Mouse (Mus musculus): ENCODE results near the gene Ethe1. TPM values are rescaled to one million over a fixed set of nuclear protein-coding genes. Genes with fewer than 3 reads are reported as not detected.
A peak's percentile ranks its signal among the peaks of the same experiment; 100 is the strongest.

Gene Ethe1
- polyA plus RNA-seq, 1 experiment from 2014 or later = 38.1 TPM

GRCm38 (mm10) chr7:24606046-24606445, 18.7 kb downstream of the Ethe1 start:
- no peak overlapping the region for H3K4me2 ChIP-seq (ENCODE audit: low read depth, low read length)
- no peak overlapping the region for H3K4me3 ChIP-seq (ENCODE audit: low read length)
- no peaks in the 10 kb centered on the region for H3K9me3 ChIP-seq (ENCODE audit: control insufficient read depth, low read length)
- H3K27me3 ChIP-seq (replicated peaks; ENCODE audit: control insufficient read depth, insufficient read depth, low read length) = 0 out of 2 replicates have a peak, but pooled peaks cover 4% of the 10 kb centered on the region
- H3K36me3 ChIP-seq (ENCODE audit: control insufficient read depth, insufficient read depth, low read length) = no peaks in the 10 kb centered on the region
- no peak overlapping the region for H3K27ac ChIP-seq (ENCODE audit: low read length)
- H3K4me1 ChIP-seq (ENCODE audit: control insufficient read depth, insufficient read depth, low read length) = peaks cover 13% of the 10 kb centered on the region
- WGBS = 84% methylated on average over 7 of the region's 7 CpGs
- no peak for ATAC-seq
- H3K9ac ChIP-seq (ENCODE audit: low read depth, low read length) = no peak overlapping the region

DNA sequence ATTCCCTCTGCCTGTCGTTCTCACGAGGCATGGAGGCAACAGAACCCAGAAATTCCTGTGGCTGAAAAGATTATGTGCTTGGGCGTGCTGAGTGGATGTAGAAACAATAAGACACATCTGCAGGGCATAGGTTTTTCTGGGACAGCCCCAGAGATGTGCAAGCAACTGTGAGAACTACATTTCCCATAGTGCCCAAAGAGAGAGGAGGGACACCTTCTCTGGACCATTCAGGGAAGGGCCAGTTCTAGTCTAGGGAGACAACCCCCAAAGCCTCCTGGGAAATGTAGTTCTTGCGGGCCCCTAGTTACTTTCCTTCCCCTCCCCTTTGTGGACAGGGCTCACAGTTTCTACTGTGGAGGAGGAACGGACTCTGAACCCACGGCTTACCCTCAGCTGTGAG, 20.7 kb downstream of the Ethe1 start:
- Histone ChIP-seq H3K27me3 (replicated peaks; ENCODE audit: control insufficient read depth, insufficient read depth, low read length) (peaks cover 4% of the 10 kb centered on the region; the same call in 1 of the 2 replicates), H3K4me1 (ENCODE audit: control insufficient read depth, insufficient read depth, low read length) (peaks cover 23% of the 10 kb centered on the region), H3K9me3 (ENCODE audit: control insufficient read depth, low read length) (no peaks in the 10 kb centered on the region), H3K9ac (ENCODE audit: low read depth, low read length) (no peak overlapping the region), H3K36me3 (ENCODE audit: control insufficient read depth, insufficient read depth, low read length) (no peaks in the 10 kb centered on the region), H3K4me3 (ENCODE audit: low read length) (no peak overlapping the region; the same call in 1 of the 2 replicates), H3K4me2 (ENCODE audit: low read depth, low read length) (0 out of 2 replicates have a peak overlapping the region, but pooled peaks have one; percentile 22), H3K27ac (ENCODE audit: low read length) (no peak overlapping the region)
- WGBS = 52% methylated on average over 6 of the region's 6 CpGs
- ATAC-seq = peak; percentile 72

DNA sequence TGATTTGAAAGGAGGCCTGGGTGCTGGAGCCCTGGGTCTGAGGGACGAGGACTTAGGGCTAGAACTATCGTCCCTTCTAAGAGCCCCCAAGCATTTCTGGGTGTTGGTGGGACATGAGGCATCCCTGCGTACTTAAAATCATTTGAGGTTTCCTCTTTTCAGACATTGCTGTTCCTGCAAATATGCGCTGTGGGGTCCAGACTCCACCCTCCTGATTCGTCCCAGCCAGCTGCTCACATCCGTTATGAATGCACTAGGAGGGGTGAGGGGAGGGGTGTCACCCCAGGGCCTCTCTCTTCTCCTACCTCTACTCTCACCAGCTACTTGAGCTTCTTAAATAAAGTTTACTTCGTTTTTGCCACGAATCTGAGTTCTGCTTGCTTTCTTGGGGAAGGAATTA, 21.2 kb downstream of the Ethe1 start:
- WGBS = 74% methylated on average over 8 of the region's 8 CpGs
- Histone ChIP-seq H3K9ac (ENCODE audit: low read depth, low read length) (no peak overlapping the region), H3K4me1 (ENCODE audit: control insufficient read depth, insufficient read depth, low read length) (peaks cover 23% of the 10 kb centered on the region), H3K4me3 (ENCODE audit: low read length) (no peak overlapping the region; the same call in 1 of the 2 replicates), H3K4me2 (ENCODE audit: low read depth, low read length) (0 out of 2 replicates have a peak overlapping the region, but pooled peaks have one; percentile 22), H3K36me3 (ENCODE audit: control insufficient read depth, insufficient read depth, low read length) (no peaks in the 10 kb centered on the region), H3K27ac (ENCODE audit: low read length) (no peak overlapping the region), H3K9me3 (ENCODE audit: control insufficient read depth, low read length) (no peaks in the 10 kb centered on the region), H3K27me3 (replicated peaks; ENCODE audit: control insufficient read depth, insufficient read depth, low read length) (peaks cover 7% of the 10 kb centered on the region; the same call in 1 of the 2 replicates)
- ATAC-seq = no peak

DNA sequence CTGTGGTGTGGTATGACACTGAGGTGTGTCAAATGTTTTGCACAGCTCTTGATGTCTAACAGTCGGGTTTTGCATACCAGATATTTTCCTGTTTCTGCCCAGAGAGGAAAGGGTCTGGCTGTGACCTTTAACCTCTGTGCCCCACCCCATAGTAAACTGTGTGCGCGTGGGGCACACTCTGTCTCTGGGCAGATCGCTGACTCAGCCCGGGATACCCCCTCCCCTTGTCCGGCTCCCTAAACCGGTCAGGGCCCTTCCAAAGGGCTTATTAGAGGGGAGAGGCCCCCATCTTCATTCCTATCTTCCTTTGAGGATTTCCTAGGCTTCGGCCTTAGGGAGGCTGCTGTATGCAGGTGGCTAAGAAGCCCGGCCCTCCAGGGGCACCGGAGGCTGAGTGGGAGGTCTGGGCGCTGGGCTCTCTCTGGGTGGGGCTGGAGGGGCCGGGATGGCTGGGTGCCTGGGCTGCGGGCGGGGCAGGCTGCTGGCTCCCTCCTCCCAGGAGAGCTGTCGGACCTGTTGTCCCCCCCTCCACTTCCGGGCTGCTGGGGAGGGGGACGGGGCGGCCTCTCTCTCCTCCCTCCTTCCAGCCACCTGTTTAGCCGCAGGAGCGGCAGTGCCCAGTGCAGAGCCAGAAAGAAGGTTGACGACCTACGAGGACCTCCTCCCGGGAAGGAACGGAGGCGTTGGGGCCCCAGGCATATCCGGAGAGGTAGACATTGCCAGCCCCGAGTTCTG, 23.0 kb downstream of the Ethe1 start, which contains the start of gene Phldb3:
Gene Phldb3 (plus strand): TSS at position 620 of the 735 bp plus-strand sequence.
- ATAC-seq = peak; percentile 76
- Histone ChIP-seq H3K36me3 (ENCODE audit: control insufficient read depth, insufficient read depth, low read length) (no peaks in the 10 kb centered on the region), H3K4me2 (ENCODE audit: low read depth, low read length) (peak within 1 kb of the TSS; percentile 78), H3K4me3 (ENCODE audit: low read length) (peak within 1 kb of the TSS; percentile 66), H3K9ac (ENCODE audit: low read depth, low read length) (peak within 1 kb of the TSS; percentile 75), H3K27ac (ENCODE audit: low read length) (peak within 1 kb of the TSS; percentile 89), H3K9me3 (ENCODE audit: control insufficient read depth, low read length) (no peaks in the 10 kb centered on the region), H3K4me1 (ENCODE audit: control insufficient read depth, insufficient read depth, low read length) (peaks cover 23% of the 10 kb centered on the region), H3K27me3 (replicated peaks; ENCODE audit: control insufficient read depth, insufficient read depth, low read length) (peaks cover 7% of the 10 kb centered on the region; the same call in 1 of the 2 replicates)
- 2% methylated on average over 26 of the region's 27 CpGs for WGBS

- peak; percentile 76 for ATAC-seq
- WGBS = under 1% methylated on average over 36 of the region's 36 CpGs
- peak overlapping the region; percentile 89 for H3K27ac ChIP-seq (ENCODE audit: low read length)
Measured at GRCm38 (mm10) chr7:24610879-24611494, 23.6 kb downstream of the Ethe1 start.

DNA sequence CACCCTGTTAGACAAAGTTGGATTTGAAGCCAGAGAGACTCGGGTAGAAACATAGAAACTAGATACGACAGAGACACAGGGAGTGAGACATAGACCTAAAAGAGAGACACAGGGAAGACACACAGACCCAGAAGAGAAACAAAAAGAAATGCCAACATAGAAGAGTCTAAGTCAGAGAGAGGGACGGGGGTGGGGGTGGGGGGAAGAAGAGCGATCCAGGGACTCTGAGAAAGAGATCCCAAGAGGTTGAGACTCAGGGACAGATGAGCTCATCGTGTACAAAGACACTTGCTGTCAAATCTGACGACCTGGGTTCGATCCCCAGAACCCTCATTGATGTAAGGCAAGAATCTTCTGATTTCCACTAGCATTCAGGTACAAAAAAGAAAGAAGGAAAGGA, 24.4 kb downstream of the Ethe1 start:
- H3K9ac ChIP-seq (ENCODE audit: low read depth, low read length) = peak overlapping the region; percentile 75
- no peak for ATAC-seq

More at GRCm38 (mm10) chr7:24610879-24611494, 23.6 kb downstream of the Ethe1 start:
- peak overlapping the region; percentile 75 for H3K9ac ChIP-seq (ENCODE audit: low read depth, low read length)
- H3K9me3 ChIP-seq (ENCODE audit: control insufficient read depth, low read length) = no peaks in the 10 kb centered on the region
- H3K36me3 ChIP-seq (ENCODE audit: control insufficient read depth, insufficient read depth, low read length) = no peaks in the 10 kb centered on the region
- H3K27me3 ChIP-seq (replicated peaks; ENCODE audit: control insufficient read depth, insufficient read depth, low read length) = peaks cover 7% of the 10 kb centered on the region; the same call in 1 of the 2 replicates
- peak overlapping the region; percentile 66 for H3K4me3 ChIP-seq (ENCODE audit: low read length)
- H3K4me1 ChIP-seq (ENCODE audit: control insufficient read depth, insufficient read depth, low read length) = peaks cover 23% of the 10 kb centered on the region
- H3K4me2 ChIP-seq (ENCODE audit: low read depth, low read length) = peak overlapping the region; percentile 78

DNA sequence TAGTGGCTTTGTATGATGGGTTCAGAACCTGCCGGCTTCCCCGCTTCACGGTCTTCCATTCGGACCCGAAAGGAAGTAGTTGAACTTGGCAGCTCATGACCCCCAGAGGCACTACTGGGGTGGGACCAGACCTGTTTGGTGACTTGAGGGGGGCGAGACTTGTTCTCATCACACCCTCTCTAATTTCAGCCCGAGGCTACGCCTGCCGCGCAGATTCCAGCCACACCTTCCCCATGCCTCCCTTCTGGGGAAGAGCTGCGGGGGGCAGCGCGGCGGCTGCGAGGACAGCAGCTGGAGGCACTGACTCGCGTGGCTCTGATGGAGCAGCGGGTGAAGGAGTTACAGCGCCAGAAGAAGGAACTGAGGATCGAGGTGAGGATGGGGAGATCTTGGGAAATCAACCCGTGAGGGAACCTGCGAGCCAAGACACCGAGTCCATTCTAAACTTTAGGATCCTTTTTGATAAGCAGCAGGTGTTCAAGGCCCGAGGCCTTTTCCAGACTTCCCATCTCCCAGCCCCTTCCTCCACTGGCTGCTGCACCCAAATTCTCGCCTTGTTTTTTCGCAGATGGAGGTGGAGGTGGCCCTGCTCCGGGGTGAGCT, 25.1 kb downstream of the Ethe1 start:
- H3K4me3 ChIP-seq (ENCODE audit: low read length) = peak overlapping the region; percentile 40
- H3K36me3 ChIP-seq (ENCODE audit: control insufficient read depth, insufficient read depth, low read length) = no peaks in the 10 kb centered on the region
- WGBS = 11% methylated on average over 27 of the region's 27 CpGs
- peaks cover 23% of the 10 kb centered on the region for H3K4me1 ChIP-seq (ENCODE audit: control insufficient read depth, insufficient read depth, low read length)
- H3K9ac ChIP-seq (ENCODE audit: low read depth, low read length) = peak overlapping the region; percentile 48
- no peak overlapping the region for H3K27ac ChIP-seq (ENCODE audit: low read length)
- H3K27me3 ChIP-seq (replicated peaks; ENCODE audit: control insufficient read depth, insufficient read depth, low read length) = peaks cover 7% of the 10 kb centered on the region; the same call in 1 of the 2 replicates
- peak overlapping the region; percentile 54 for H3K4me2 ChIP-seq (ENCODE audit: low read depth, low read length)
- no peak for ATAC-seq
- H3K9me3 ChIP-seq (ENCODE audit: control insufficient read depth, low read length) = no peaks in the 10 kb centered on the region

More for the DNA sequence above, 24.4 kb downstream of the Ethe1 start:
- peaks cover 7% of the 10 kb centered on the region; the same call in 1 of the 2 replicates for H3K27me3 ChIP-seq (replicated peaks; ENCODE audit: control insufficient read depth, insufficient read depth, low read length)
- no peaks in the 10 kb centered on the region for H3K36me3 ChIP-seq (ENCODE audit: control insufficient read depth, insufficient read depth, low read length)
- no peak overlapping the region; the same call in 1 of the 2 replicates for H3K27ac ChIP-seq (ENCODE audit: low read length)
- H3K4me3 ChIP-seq (ENCODE audit: low read length) = peak overlapping the region; percentile 66
- H3K4me1 ChIP-seq (ENCODE audit: control insufficient read depth, insufficient read depth, low read length) = peaks cover 23% of the 10 kb centered on the region
- H3K9me3 ChIP-seq (ENCODE audit: control insufficient read depth, low read length) = no peaks in the 10 kb centered on the region
- H3K4me2 ChIP-seq (ENCODE audit: low read depth, low read length) = peak overlapping the region; percentile 78
- WGBS = 16% methylated on average over 7 of the region's 7 CpGs

GRCm38 (mm10) chr7:24614816-24615215, 27.5 kb downstream of the Ethe1 start:
- WGBS = 70% methylated on average over 13 of the region's 13 CpGs
- Histone ChIP-seq H3K27me3 (replicated peaks; ENCODE audit: control insufficient read depth, insufficient read depth, low read length) (peaks cover 7% of the 10 kb centered on the region; the same call in 1 of the 2 replicates), H3K9me3 (ENCODE audit: control insufficient read depth, low read length) (no peaks in the 10 kb centered on the region), H3K9ac (ENCODE audit: low read depth, low read length) (no peak overlapping the region), H3K4me2 (ENCODE audit: low read depth, low read length) (no peak overlapping the region), H3K36me3 (ENCODE audit: control insufficient read depth, insufficient read depth, low read length) (0 out of 2 replicates have a peak, but pooled peaks cover 5% of the 10 kb centered on the region), H3K4me3 (ENCODE audit: low read length) (no peak overlapping the region), H3K27ac (ENCODE audit: low read length) (no peak overlapping the region), H3K4me1 (ENCODE audit: control insufficient read depth, insufficient read depth, low read length) (peaks cover 19% of the 10 kb centered on the region)
- ATAC-seq = no peak

DNA sequence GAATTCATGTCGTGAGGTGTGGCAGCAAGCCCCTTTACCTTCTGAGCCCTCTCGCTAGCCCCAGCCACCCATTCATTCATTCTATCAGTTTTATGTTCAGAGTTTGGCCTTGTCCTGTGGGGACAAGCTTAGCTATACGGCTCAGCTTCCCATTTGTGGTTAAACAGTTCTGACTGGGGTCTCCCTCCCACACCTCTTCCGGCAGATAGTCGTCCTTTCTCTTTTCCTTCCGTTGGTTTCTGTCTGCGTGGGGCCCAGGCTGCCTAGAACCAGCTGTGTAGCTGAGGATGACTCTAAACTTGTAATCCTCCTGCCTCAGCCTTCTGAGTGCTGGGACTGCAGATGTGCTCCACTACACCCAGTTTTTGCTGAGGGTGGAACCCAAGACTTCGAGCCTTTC, 30.4 kb downstream of the Ethe1 start:
- Histone ChIP-seq H3K4me3 (ENCODE audit: low read length) (no peak overlapping the region), H3K27ac (ENCODE audit: low read length) (no peak overlapping the region), H3K9ac (ENCODE audit: low read depth, low read length) (no peak overlapping the region), H3K9me3 (ENCODE audit: control insufficient read depth, low read length) (no peaks in the 10 kb centered on the region), H3K27me3 (replicated peaks; ENCODE audit: control insufficient read depth, insufficient read depth, low read length) (peaks cover 3% of the 10 kb centered on the region; the same call in 1 of the 2 replicates), H3K4me1 (ENCODE audit: control insufficient read depth, insufficient read depth, low read length) (peaks cover under 1% of the 10 kb centered on the region; the same call in 1 of the 2 replicates), H3K36me3 (ENCODE audit: control insufficient read depth, insufficient read depth, low read length) (peaks cover 15% of the 10 kb centered on the region), H3K4me2 (ENCODE audit: low read depth, low read length) (no peak overlapping the region)
- ATAC-seq = no peak
- 71% methylated on average over 8 of the region's 8 CpGs for WGBS

Measured in intestine, embryonic 16.5 days (tissue).